In genomic region chr3:37874864-37875263, GRCm38 (mm10) we compare ENCODE assay signal across 8 mouse cellular contexts.
DNase-seq lines count a peak whose midpoint lies in the region; ATAC-seq lines count a peak whose summit lies in the region.

No protein-coding gene starts in this region.

- WGBS in embryonic facial prominence, embryonic 11.5 days: 80% methylated on average over 5 of the region's 6 CpGs
- WGBS in heart, embryonic 14.5 days: 66% methylated on average over 6 of the region's 6 CpGs
- WGBS in limb, embryonic 13.5 days: 58% methylated on average over 6 of the region's 6 CpGs

- ATAC-seq in embryonic facial prominence, embryonic 11.5 days (replicated peaks; ENCODE audit: insufficient number of reproducible peaks, low FRiP score, low TSS enrichment, low read depth): no peak
- ATAC-seq in heart, embryonic 14.5 days (ENCODE audit: insufficient number of reproducible peaks, insufficient read depth, low FRiP score, low read depth): no peak
- peak; percentile 33; the same call in 1 of the 2 replicates for ATAC-seq in limb, embryonic 13.5 days (ENCODE audit: low FRiP score, low read depth)

- H3K4me3 ChIP-seq in embryonic facial prominence, embryonic 11.5 days (ENCODE audit: low read depth, low read length): no peak overlapping the region
- no peak overlapping the region for H3K4me3 ChIP-seq in heart, embryonic 14.5 days (ENCODE audit: control insufficient read depth in 1 of 2, insufficient read depth in 1 of 2, low read depth in 1 of 2, low read length in 2 of 2)
- H3K4me3 ChIP-seq in limb, embryonic 13.5 days: no peak overlapping the region

- H3K36me3 ChIP-seq in embryonic facial prominence, embryonic 11.5 days (replicated peaks; ENCODE audit: control insufficient read depth, insufficient read depth, low read depth, low read length): no peaks in the 10 kb centered on the region
- H3K36me3 ChIP-seq in heart, embryonic 14.5 days (ENCODE audit: control insufficient read depth, insufficient read depth, low read length): no peaks in the 10 kb centered on the region
- H3K36me3 ChIP-seq in limb, embryonic 13.5 days: no peaks in the 10 kb centered on the region

- no peak overlapping the region for H3K4me2 ChIP-seq in embryonic facial prominence, embryonic 11.5 days (ENCODE audit: low read depth, low read length)
- peak overlapping the region; percentile 28; the same call in 1 of the 2 replicates for H3K4me2 ChIP-seq in heart, embryonic 14.5 days (ENCODE audit: low read length)
- no peak overlapping the region for H3K4me2 ChIP-seq in limb, embryonic 13.5 days (replicated peaks)

- intact Hi-C loops in heart, postnatal 25 days (cut with DNase I): no loop called here

- DNase-seq in heart, adult 11 months: peak; percentile 97
- no peak for DNase-seq in heart, postnatal 25 days (ENCODE audit: low spot score)
- DNase-seq in embryonic facial prominence, embryonic 11.5 days (ENCODE audit: low spot score): no peak
- no peak for DNase-seq in layer of hippocampus, postnatal 25 days (ENCODE audit: extremely low spot score in 1 of 2, low spot score in 1 of 2)
- no peak for DNase-seq in layer of hippocampus, postnatal 36 days
- no peak for DNase-seq in frontal cortex, postnatal 36 days (ENCODE audit: low spot score in 2 of 2)

- no peaks in the 10 kb centered on the region for H3K27me3 ChIP-seq in embryonic facial prominence, embryonic 11.5 days (ENCODE audit: control insufficient read depth, insufficient read depth, low read length)
- H3K27me3 ChIP-seq in heart, embryonic 14.5 days (ENCODE audit: control insufficient read depth, insufficient read depth, low read length): no peaks in the 10 kb centered on the region
- no peaks in the 10 kb centered on the region for H3K27me3 ChIP-seq in limb, embryonic 13.5 days

- no peaks in the 10 kb centered on the region for H3K9me3 ChIP-seq in embryonic facial prominence, embryonic 11.5 days (replicated peaks; ENCODE audit: control insufficient read depth, low read length)
- H3K9me3 ChIP-seq in heart, embryonic 14.5 days (ENCODE audit: control insufficient read depth, low read length): no peaks in the 10 kb centered on the region
- H3K9me3 ChIP-seq in limb, embryonic 13.5 days: no peaks in the 10 kb centered on the region

- no peaks in the 10 kb centered on the region; the same call in 1 of the 2 replicates for H3K4me1 ChIP-seq in embryonic facial prominence, embryonic 11.5 days (ENCODE audit: control insufficient read depth, insufficient read depth, low read length)
- H3K4me1 ChIP-seq in heart, embryonic 14.5 days (ENCODE audit: control insufficient read depth in 2 of 2, insufficient read depth in 2 of 2, low read length in 2 of 2): peaks cover 20 to 21% of the 10 kb centered on the region in 2 experiments
- peaks cover 38% of the 10 kb centered on the region for H3K4me1 ChIP-seq in limb, embryonic 13.5 days

- H3K27ac ChIP-seq in embryonic facial prominence, embryonic 11.5 days (replicated peaks; ENCODE audit: low read depth, low read length): peak overlapping the region; percentile 20; the same call in 1 of the 2 replicates
- H3K27ac ChIP-seq in heart, embryonic 14.5 days (replicated peaks in 1 of 2; ENCODE audit: control insufficient read depth in 1 of 2, insufficient read depth in 1 of 2, low read depth in 2 of 2, low read length in 2 of 2): peak overlapping the region; percentile 97 to 99
- peak overlapping the region; percentile 89 for H3K27ac ChIP-seq in limb, embryonic 13.5 days

- no peak overlapping the region for H3K9ac ChIP-seq in embryonic facial prominence, embryonic 11.5 days (replicated peaks; ENCODE audit: low read length)
- no peak overlapping the region for H3K9ac ChIP-seq in heart, embryonic 14.5 days (ENCODE audit: low read length)
- H3K9ac ChIP-seq in limb, embryonic 13.5 days: no peak overlapping the region; the same call in 1 of the 2 replicates

Comparison
In these comparisons a context has a peak if more than half of its experiments do, and no peak if none do; other contexts are left out.
1. H3K27ac ChIP-seq: peak in every context shown above with its lines; median percentile 98 in heart, embryonic 14.5 days; 89 in limb, embryonic 13.5 days; 20 in embryonic facial prominence, embryonic 11.5 days.